Mouse (Mus musculus): ENCODE measurements around the gene Ablim1. TPM values are rescaled to one million over a fixed set of nuclear protein-coding genes. Genes with fewer than 3 reads are reported as not detected.

The Ablim1 gene
- total RNA-seq, 2 experiments from 2014 or later: 38.5 to 56.1 TPM

- Histone ChIP-seq H3K4me3 (no peak overlapping the region), H3K27ac (peak overlapping the region; percentile 5; the same call in 1 of the 2 replicates)
- TF ChIP-seq CTCF (IDR thresholded peaks at IDR 0.05): no peak
- intact Hi-C loops (cut with DNase I): no loop called here
- no peak for DNase-seq
These were observed 1.9 kb upstream of the Ablim1 start for GRCm38 (mm10) chr19:57316597-57316996.

DNA sequence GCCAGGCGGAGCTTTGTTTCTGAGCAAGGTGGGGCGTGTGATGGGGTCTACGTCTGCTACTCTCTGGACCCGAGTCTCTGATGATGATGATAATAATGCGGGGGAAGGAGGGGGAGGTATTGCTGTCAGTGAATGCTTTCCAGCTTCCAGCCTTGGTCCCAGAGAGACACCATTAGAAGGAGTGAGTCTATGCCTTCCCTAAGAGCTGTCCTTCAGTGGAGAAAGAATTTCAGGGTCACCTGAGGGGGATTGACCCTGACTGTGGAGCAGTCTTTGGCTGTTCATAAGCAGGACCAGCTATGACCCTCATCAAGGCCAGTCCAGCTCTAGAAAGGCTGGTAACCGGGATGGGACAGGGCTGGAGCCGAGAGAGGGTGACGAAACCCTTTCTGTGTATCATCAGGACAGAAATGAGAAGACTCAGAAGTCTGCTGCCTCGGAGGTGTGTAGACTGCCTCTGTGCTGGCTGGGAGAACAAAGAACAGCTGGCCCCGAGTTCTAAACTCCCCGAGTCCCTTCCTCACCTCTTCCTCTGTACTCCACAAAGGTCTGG is 370 bp upstream of the Ablim1 start:
- Histone ChIP-seq H3K27ac (peak overlapping the region; percentile 93), H3K4me3 (peak overlapping the region; percentile 87)
- no peak for DNase-seq
- no peak for TF ChIP-seq CTCF (IDR thresholded peaks at IDR 0.05)
- intact Hi-C loops (cut with DNase I): no loop called here

DNA sequence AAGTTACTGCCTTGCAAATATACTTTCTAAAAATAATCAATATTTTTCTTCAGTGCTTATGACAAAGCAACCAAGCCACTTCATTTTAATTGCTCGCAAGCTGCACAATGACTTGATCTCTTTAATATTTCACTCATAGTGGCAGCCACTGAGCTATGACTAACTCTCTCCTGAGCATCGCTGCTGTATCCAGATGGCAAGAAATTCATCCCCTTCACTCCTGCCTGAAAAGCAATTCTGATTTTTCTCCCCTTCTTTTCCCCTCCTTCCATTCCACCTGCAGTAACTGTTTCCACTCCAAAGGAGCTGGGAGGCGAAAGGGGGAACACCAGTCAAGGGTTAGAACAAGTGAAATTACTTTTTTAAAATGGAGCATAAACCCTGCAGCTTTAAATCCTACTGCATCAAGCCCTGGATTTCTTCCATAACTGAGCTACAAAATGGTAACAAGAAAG is 801 bp downstream of the Ablim1 start:
- no peak for TF ChIP-seq CTCF (IDR thresholded peaks at IDR 0.05)
- intact Hi-C loops (cut with DNase I): no loop called here
- peak overlapping the region; percentile 87 for H3K4me3 ChIP-seq
- H3K27ac ChIP-seq: peak overlapping the region; percentile 93
- no peak for DNase-seq

- DNase-seq: no peak
- intact Hi-C loops (cut with DNase I): no loop called here
- Histone ChIP-seq H3K27ac (peak overlapping the region; percentile 93), H3K4me3 (peak overlapping the region; percentile 87)
- no peak for TF ChIP-seq CTCF (IDR thresholded peaks at IDR 0.05)
These were observed 1.5 kb downstream of the Ablim1 start for GRCm38 (mm10) chr19:57313226-57313625.

DNA sequence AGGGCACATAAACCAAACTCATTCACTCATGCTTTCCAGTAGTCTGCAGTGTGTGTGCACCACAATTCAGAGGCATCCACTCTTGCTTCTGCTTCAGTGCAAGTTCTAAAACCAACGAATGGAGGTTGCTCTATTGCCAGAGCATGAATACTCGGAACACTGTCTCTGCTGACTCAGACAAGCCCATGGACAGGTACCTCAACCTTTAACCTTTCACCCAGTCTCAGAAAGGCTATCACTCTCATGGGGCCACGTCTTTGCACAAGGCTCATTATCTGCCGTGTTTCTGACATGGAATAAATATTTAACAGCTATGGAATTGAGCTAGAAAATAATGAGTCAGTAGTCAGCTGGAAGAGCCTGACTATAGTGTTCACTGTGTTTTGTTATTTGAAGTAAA is 4.7 kb downstream of the Ablim1 start:
- no peak for DNase-seq
- Histone ChIP-seq H3K4me3 (no peak overlapping the region), H3K27ac (no peak overlapping the region)
- no peak for TF ChIP-seq CTCF (IDR thresholded peaks at IDR 0.05)
- intact Hi-C loops (cut with DNase I): no loop called here

DNA sequence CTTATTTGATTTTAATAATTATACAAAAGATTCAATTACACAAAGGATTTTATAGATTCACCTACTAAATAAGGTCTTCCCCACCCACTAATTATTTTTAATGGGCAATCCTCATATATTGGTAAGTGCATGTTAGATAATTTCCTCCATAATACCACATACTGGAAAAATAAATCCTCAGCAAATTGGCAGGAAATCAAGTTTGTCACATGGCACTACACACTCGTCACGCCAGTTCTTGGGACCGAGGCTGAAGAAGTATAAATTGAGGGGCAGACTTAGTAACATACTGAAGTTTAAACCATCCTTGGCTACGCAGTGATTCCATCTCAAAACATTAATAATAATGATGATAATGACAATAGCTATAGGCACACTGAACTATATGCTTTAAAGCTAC is 8.1 kb downstream of the Ablim1 start:
- intact Hi-C loops (cut with DNase I): no loop called here
- Histone ChIP-seq H3K4me3 (no peak overlapping the region), H3K27ac (peak overlapping the region; percentile 74)
- no peak for TF ChIP-seq CTCF (IDR thresholded peaks at IDR 0.05)
- DNase-seq: no peak

DNA sequence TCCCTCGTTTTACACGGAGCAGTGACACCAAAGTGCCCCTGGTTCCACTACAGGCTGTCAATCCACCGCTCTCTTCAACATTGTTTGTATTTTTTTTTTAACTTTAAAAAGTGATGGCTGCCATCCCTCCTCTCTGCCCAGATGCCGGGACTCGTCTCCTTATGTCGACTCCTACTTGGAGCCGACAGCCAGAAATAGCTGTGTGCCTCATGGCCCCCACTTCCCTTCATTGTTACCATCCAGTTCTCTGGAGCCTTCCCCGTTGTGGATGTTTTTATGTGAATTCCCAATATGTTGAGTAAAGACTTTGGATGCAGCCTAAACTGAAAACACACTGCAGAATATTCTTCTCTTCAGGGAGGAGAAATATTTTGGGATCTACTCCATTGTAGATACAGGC is 8.7 kb downstream of the Ablim1 start:
- TF ChIP-seq CTCF (IDR thresholded peaks at IDR 0.05): no peak
- peak overlapping the region; percentile 74 for H3K27ac ChIP-seq
- intact Hi-C loops (cut with DNase I): no loop called here

DNA sequence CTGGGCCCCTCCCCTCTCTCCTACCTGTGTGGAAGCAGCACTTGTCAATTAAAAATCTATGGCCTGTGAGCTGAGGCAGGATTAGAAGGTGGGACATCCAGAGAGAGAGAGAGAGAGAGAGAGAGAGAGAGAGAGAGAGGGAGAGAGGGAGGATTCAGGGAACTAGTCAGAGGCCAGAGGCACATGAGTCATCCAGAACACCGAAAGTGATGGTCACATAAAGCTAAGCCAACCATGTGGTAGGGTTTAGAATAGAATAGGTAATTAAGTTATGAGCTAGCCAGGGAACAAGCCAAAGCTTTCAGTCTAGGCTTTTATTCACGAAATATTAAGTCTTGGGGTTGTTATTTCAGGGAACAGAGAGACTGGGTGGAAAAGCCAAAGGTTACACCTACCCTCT is 10.1 kb downstream of the Ablim1 start:
- TF ChIP-seq CTCF (IDR thresholded peaks at IDR 0.05): no peak
- Histone ChIP-seq H3K27ac (peak overlapping the region; percentile 74), H3K4me3 (no peak overlapping the region)
- no peak for DNase-seq
- intact Hi-C loops (cut with DNase I): no loop called here

More for the DNA sequence above, 8.7 kb downstream of the Ablim1 start:
- H3K4me3 ChIP-seq: peak overlapping the region; percentile 17; the same call in 1 of the 2 replicates
- no peak for DNase-seq

DNA sequence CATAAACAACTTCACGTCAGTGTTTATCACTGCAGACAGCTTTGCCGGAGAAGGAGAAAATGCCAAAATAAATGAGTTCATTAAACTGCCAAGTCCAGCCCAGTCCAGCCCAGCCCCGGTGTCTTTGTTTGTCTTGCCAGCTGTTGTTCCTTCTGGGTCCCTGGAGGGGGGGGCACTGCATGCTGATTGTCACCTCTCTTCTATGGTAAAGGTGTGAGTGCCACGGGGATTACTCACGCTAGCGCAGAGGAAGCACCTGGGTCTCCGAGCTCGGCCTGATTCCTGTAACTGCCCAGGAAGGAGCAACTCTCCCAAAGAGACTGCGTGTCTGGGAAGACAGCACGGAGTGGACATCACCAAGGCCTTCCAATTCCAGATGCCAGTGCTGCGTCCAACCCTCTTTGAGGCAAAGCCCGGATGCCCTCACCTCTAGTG is 12.7 kb downstream of the Ablim1 start:
- DNase-seq: peak; percentile 26
- H3K27ac ChIP-seq: peak overlapping the region; percentile 78
- intact Hi-C loops (cut with DNase I): no loop called here
- H3K4me3 ChIP-seq: peak overlapping the region; percentile 26; the same call in 1 of the 2 replicates
- TF ChIP-seq CTCF (IDR thresholded peaks at IDR 0.05): no peak

- intact Hi-C loops (cut with DNase I): no loop called here
- H3K27ac ChIP-seq: peak overlapping the region; percentile 83
- no peak for TF ChIP-seq CTCF (IDR thresholded peaks at IDR 0.05)
- peak; percentile 58 for DNase-seq
- H3K4me3 ChIP-seq: no peak overlapping the region
These were observed 16.7 kb downstream of the Ablim1 start for GRCm38 (mm10) chr19:57298006-57298405.

- no peak for TF ChIP-seq CTCF (IDR thresholded peaks at IDR 0.05)
- Histone ChIP-seq H3K27ac (peak overlapping the region; percentile 83), H3K4me3 (no peak overlapping the region)
- peak; percentile 49 for DNase-seq
- intact Hi-C loops (cut with DNase I): no loop called here
These were observed 17.3 kb downstream of the Ablim1 start for GRCm38 (mm10) chr19:57297447-57297846.

DNA sequence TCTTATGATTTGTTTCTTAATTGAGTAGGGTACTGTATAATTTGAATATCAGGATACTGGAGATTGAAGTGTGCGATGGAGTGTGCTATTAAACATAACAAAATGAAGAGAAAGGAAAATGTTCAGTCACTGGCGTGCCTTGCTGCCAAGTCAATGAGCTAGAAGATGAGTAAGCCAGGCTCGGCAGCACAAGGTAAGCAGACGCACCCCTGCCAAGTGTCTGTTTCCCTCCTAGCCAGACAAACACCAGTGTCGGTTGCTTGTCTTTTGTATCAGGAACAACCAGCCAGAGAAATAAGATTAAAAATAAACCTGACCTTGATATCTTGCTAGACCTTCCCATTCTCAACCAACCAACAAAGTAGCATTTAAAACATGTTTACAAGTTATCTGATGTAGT is 18.2 kb downstream of the Ablim1 start:
- Histone ChIP-seq H3K4me3 (no peak overlapping the region), H3K27ac (peak overlapping the region; percentile 83)
- TF ChIP-seq CTCF (IDR thresholded peaks at IDR 0.05): no peak
- intact Hi-C loops (cut with DNase I): no loop called here
- peak; percentile 67 for DNase-seq

GRCm38 (mm10) chr19:57295521-57295920 is 19.2 kb downstream of the Ablim1 start:
- intact Hi-C loops (cut with DNase I): no loop called here
- TF ChIP-seq CTCF (IDR thresholded peaks at IDR 0.05): no peak
- peak overlapping the region; percentile 83 for H3K27ac ChIP-seq
- no peak for DNase-seq
- no peak overlapping the region for H3K4me3 ChIP-seq

GRCm38 (mm10) chr19:57294356-57294755 is 20.4 kb downstream of the Ablim1 start:
- intact Hi-C loops (cut with DNase I): no loop called here
- TF ChIP-seq CTCF (IDR thresholded peaks at IDR 0.05): no peak
- H3K27ac ChIP-seq: peak overlapping the region; percentile 83
- 0 out of 2 replicates have a peak overlapping the region, but pooled peaks have one; percentile 2 for H3K4me3 ChIP-seq
- DNase-seq: no peak
